Mouse (Mus musculus): Measurements from ENCODE around the gene Kcnj8. TPM values are rescaled to one million over a fixed set of nuclear protein-coding genes. Genes with fewer than 3 reads are reported as not detected.

Gene Kcnj8
- polyA plus RNA-seq, 1 experiment from 2014 or later: 11.2 TPM

Other genes with a start within 250 kb of the Kcnj8 start
- 0.54 and 0.65 TPM in 2 replicates for gene Slco1a5, start 248.6 kb downstream of the Kcnj8 start, polyA plus RNA-seq (2015; fragmentation: Nextera tagmentation; extraction: Ambion mirVana)
- gene Pyroxd1, start 226.0 kb downstream of the Kcnj8 start, polyA plus RNA-seq (2015; fragmentation: Nextera tagmentation; extraction: Ambion mirVana): 20.4 and 22.6 TPM in 2 replicates
- gene Recql, start 184.5 kb downstream of the Kcnj8 start, polyA plus RNA-seq (2015; fragmentation: Nextera tagmentation; extraction: Ambion mirVana): 44.4 and 48.7 TPM in 2 replicates
- gene Golt1b, start 184.4 kb downstream of the Kcnj8 start, polyA plus RNA-seq (2015; fragmentation: Nextera tagmentation; extraction: Ambion mirVana): 69.2 and 71.7 TPM in 2 replicates
- 0.22 and 0.24 TPM in 2 replicates for gene Spx, start 158.2 kb downstream of the Kcnj8 start, polyA plus RNA-seq (2015; fragmentation: Nextera tagmentation; extraction: Ambion mirVana)
- gene Gys2, start 98.5 kb downstream of the Kcnj8 start, polyA plus RNA-seq (2015; fragmentation: Nextera tagmentation; extraction: Ambion mirVana): 0.67 and 0.88 TPM in 2 replicates
- 527 and 536 TPM in 2 replicates for gene Ldhb, start 63.7 kb downstream of the Kcnj8 start, polyA plus RNA-seq (2015; fragmentation: Nextera tagmentation; extraction: Ambion mirVana)
- 1.5 and 1.7 TPM in 2 replicates for gene Abcc9, start 130.7 kb upstream of the Kcnj8 start, polyA plus RNA-seq (2015; fragmentation: Nextera tagmentation; extraction: Ambion mirVana)
- 84.6 and 94.4 TPM in 2 replicates for gene Cmas, start 185.1 kb upstream of the Kcnj8 start, polyA plus RNA-seq (2015; fragmentation: Nextera tagmentation; extraction: Ambion mirVana)
- 0.14 TPM in 1 of 2 replicates, not detected in the other for gene Sult6b2, start 232.9 kb upstream of the Kcnj8 start, polyA plus RNA-seq (2015; fragmentation: Nextera tagmentation; extraction: Ambion mirVana)